Comparison of ENCODE assay signal across 25 mouse cellular contexts in the genomic region with DNA sequence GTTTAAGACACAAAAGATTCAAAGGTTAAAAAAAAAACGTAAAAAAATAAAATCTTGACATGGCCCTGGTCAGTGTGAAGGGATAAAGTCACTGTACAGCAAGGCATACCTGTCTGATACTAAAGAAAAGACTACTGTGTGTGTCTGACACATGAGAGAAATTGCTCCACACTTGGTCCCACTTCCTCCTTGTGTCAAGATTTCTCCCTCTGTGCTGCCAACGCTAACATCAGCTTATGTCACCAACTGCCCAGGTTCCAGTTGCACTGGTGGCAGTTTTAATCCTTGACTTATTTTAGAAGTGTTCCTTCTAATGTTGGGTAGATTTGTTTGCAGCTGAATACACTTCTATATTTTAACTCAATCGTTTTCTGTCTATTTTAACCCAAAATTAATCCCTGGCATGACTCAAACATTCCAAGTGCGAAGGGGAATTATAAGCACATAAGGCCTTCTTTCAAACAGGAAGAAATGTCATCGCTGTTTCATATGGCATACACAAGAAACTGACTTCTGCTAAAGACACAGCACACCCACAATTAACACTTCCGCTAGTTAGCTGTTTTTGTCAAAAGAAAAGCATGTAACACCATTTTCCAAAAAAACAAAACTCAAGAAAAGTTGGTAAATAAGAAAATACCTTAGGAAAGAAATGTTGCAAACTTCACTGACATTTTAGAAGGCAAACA.
DNase-seq lines count a peak whose midpoint lies in the region; ATAC-seq and TF ChIP-seq lines count a peak whose summit lies in the region.
"Had no signal": no experiment of that assay in that cellular context is flagged by ENCODE, and none has a peak within 500 bp of the region (broad histone marks: within the 10 kb centered on the region; RNA-seq: fewer than 3 reads in every experiment).

No protein-coding gene starts in this region.

- no peak for ATAC-seq in heart, embryonic 12.5 days (ENCODE audit: insufficient number of reproducible peaks, low FRiP score)
- ATAC-seq in lung, postnatal 0 days: no peak
- ATAC-seq in megakaryocyte, adult 5-6 weeks (ENCODE audit: poor library complexity, severe bottlenecking): peak; percentile 93
- ATAC-seq: forebrain, embryonic 15.5 days; hindbrain, embryonic 16.5 days had no signal

- no peaks in the 10 kb centered on the region for H3K9me3 ChIP-seq in heart, embryonic 12.5 days (replicated peaks)
- H3K9me3 ChIP-seq in lung, postnatal 0 days (ENCODE audit: low read length): no peaks in the 10 kb centered on the region
- H3K9me3 ChIP-seq: embryonic facial prominence, embryonic 10.5 days; embryonic facial prominence, embryonic 13.5 days; forebrain, embryonic 12.5 days; forebrain, embryonic 15.5 days; hindbrain, embryonic 13.5 days had no signal

- DNase-seq in heart, adult 11 months: no peak
- peak; percentile 19 for DNase-seq in lung, postnatal 0 days (ENCODE audit: low spot score)
- DNase-seq in lung, adult 18-20 months: no peak
- DNase-seq in left cerebral cortex, postnatal 36 days (ENCODE audit: low spot score in 2 of 2): no peak
- DNase-seq in urinary bladder, adult 2 months (ENCODE audit: low spot score): no peak
- DNase-seq: adrenal gland, adult 2 months; adrenal gland, postnatal 14 days; B cell, adult 2 months; cerebellum, adult 11 months; cerebellum, adult 2 months; cerebellum, adult 9-11 months; cerebellum, postnatal 25 days; embryo, embryonic 11 days; gastrocnemius, postnatal 25 days; heart, postnatal 14 days had no signal

- 0 out of 2 replicates have a peak, but pooled peaks cover 4% of the 10 kb centered on the region for H3K4me1 ChIP-seq in heart, embryonic 12.5 days (replicated peaks)
- H3K4me1 ChIP-seq in lung, postnatal 0 days (ENCODE audit: insufficient read depth, low read depth, low read length): no peaks in the 10 kb centered on the region
- H3K4me1 ChIP-seq: embryonic facial prominence, embryonic 10.5 days; embryonic facial prominence, embryonic 13.5 days; forebrain, embryonic 12.5 days; forebrain, embryonic 15.5 days; hindbrain, embryonic 13.5 days had no signal

- intact Hi-C loops in left cerebral cortex, postnatal 36 days (cut with DNase I): no loop called here

- H3K9ac ChIP-seq in heart, embryonic 12.5 days: no peak overlapping the region
- H3K9ac ChIP-seq in lung, postnatal 0 days (replicated peaks; ENCODE audit: low read depth): no peak overlapping the region
- H3K9ac ChIP-seq: embryonic facial prominence, embryonic 13.5 days; forebrain, embryonic 12.5 days; forebrain, embryonic 15.5 days; hindbrain, embryonic 13.5 days had no signal

- H3K4me2 ChIP-seq in heart, embryonic 12.5 days: no peak overlapping the region
- no peak overlapping the region for H3K4me2 ChIP-seq in lung, postnatal 0 days (replicated peaks; ENCODE audit: low read depth, low read length)
- H3K4me2 ChIP-seq: embryonic facial prominence, embryonic 13.5 days; forebrain, embryonic 12.5 days; forebrain, embryonic 15.5 days; heart, embryonic 11.5 days; hindbrain, embryonic 13.5 days had no signal

- H3K36me3 ChIP-seq in heart, embryonic 12.5 days: no peaks in the 10 kb centered on the region
- no peaks in the 10 kb centered on the region for H3K36me3 ChIP-seq in lung, postnatal 0 days (ENCODE audit: insufficient read depth, low read length)
- H3K36me3 ChIP-seq: embryonic facial prominence, embryonic 10.5 days; embryonic facial prominence, embryonic 13.5 days; forebrain, embryonic 12.5 days; forebrain, embryonic 15.5 days; hindbrain, embryonic 13.5 days had no signal

- peak overlapping the region; percentile 33; the same call in 1 of the 2 replicates for H3K27ac ChIP-seq in heart, embryonic 12.5 days (ENCODE audit: poor library complexity, severe bottlenecking)
- no peak overlapping the region for H3K27ac ChIP-seq in lung, postnatal 0 days (ENCODE audit: low read length)
- H3K27ac ChIP-seq: embryonic facial prominence, embryonic 10.5 days; embryonic facial prominence, embryonic 13.5 days; forebrain, embryonic 12.5 days; forebrain, embryonic 15.5 days; hindbrain, embryonic 13.5 days had no signal

- no peak for TF ChIP-seq CTCF in lung, postnatal 0 days (IDR thresholded peaks at IDR 0.05)

- H3K27me3 ChIP-seq in heart, embryonic 12.5 days (replicated peaks): no peaks in the 10 kb centered on the region
- H3K27me3 ChIP-seq in lung, postnatal 0 days (replicated peaks; ENCODE audit: insufficient read depth, low read length): no peaks in the 10 kb centered on the region
- H3K27me3 ChIP-seq: embryonic facial prominence, embryonic 13.5 days; forebrain, embryonic 12.5 days; forebrain, embryonic 15.5 days; hindbrain, embryonic 13.5 days had no signal

- H3K4me3 ChIP-seq in heart, embryonic 12.5 days: no peak overlapping the region
- no peak overlapping the region for H3K4me3 ChIP-seq in lung, postnatal 0 days (ENCODE audit: low read depth, low read length)
- H3K4me3 ChIP-seq: embryonic facial prominence, embryonic 10.5 days; embryonic facial prominence, embryonic 13.5 days; erythroblast, embryonic 14.5 days; forebrain, embryonic 12.5 days; forebrain, embryonic 15.5 days; hindbrain, embryonic 13.5 days had no signal

- no peak for TF ChIP-seq EP300 in lung, postnatal 0 days (IDR thresholded peaks at IDR 0.05)

- 65% methylated on average over 6 of the region's 6 CpGs for WGBS in heart, embryonic 12.5 days
- 72% methylated on average over 6 of the region's 6 CpGs for WGBS in lung, postnatal 0 days
